Mouse (Mus musculus) liver, embryonic 14.5 days (tissue): Measurements from ENCODE around the gene Ppp1r12b. TPM values are rescaled to one million over a fixed set of nuclear protein-coding genes. Genes with fewer than 3 reads are reported as not detected.

ENCODE experiments used
- ATAC-seq: fragments of 200-750 bp; cut with Nextera tagmentation; 2 replicates; pipeline ENCODE4 v1.8.0; 2017; ENCODE audit warnings: moderate number of reproducible peaks, mild to moderate bottlenecking, moderate library complexity; ENCODE audit not compliant: insufficient read depth
- DNase-seq, 3 experiments: peaks; one replicate each; pipeline ENCODE4 v3.0.0-alpha.2; 2012 to 2013; ENCODE audit warnings: low read depth in 3 of 3, low spot score in 3 of 3
- H3K27ac ChIP-seq: fragments of 300-500 bp; sonication (generic); 2 replicates; pipeline ENCODE4 v1.5.1; 2014; ENCODE audit warnings: moderate library complexity, mild to moderate bottlenecking, control low read depth, inconsistent platforms
- H3K27me3 ChIP-seq: fragments of 300-500 bp; sonication (generic); 2 replicates; pipeline ENCODE4 v1.6.1; 2014; ENCODE audit warnings: mild to moderate bottlenecking, low read length, moderate library complexity; ENCODE audit not compliant: control insufficient read depth, insufficient read depth
- H3K36me3 ChIP-seq: fragments of 300-500 bp; sonication (generic); replicated peaks from 2 replicates; pipeline ENCODE4 v1.6.1; 2014; ENCODE audit warnings: low read depth; ENCODE audit not compliant: control insufficient read depth, insufficient read depth
- H3K4me1 ChIP-seq, 2 experiments: fragments of 200-500 bp in 1 of 2; fragments of 300-500 bp in 1 of 2; sonication (generic) in 1 of 2; replicated peaks; 2 replicates each; pipeline ENCODE4 v1.6.1; 2012 to 2014; ENCODE audit warnings: antibody characterized with exemption in 1 of 2, inconsistent platforms in 1 of 2, low read length in 1 of 2; ENCODE audit not compliant: control insufficient read depth in 2 of 2, insufficient read depth in 2 of 2
- H3K4me2 ChIP-seq: fragments of 300-500 bp; sonication (generic); 2 replicates; pipeline ENCODE4 v1.6.1; 2014; ENCODE audit warnings: low read depth, mild to moderate bottlenecking, control low read depth, moderate library complexity
- H3K4me3 ChIP-seq, 2 experiments: fragments of 200-500 bp in 1 of 2; fragments of 300-500 bp in 1 of 2; sonication (generic) in 1 of 2; 2 replicates each; pipeline ENCODE4 v1.5.1; 2012 to 2014; ENCODE audit warnings: low read depth in 2 of 2, low read length in 2 of 2, mild to moderate bottlenecking in 2 of 2, control low read depth in 1 of 2, inconsistent platforms in 1 of 2, moderate library complexity in 1 of 2; ENCODE audit not compliant: insufficient read depth in 1 of 2
- H3K9ac ChIP-seq: fragments of 300-500 bp; sonication (generic); replicated peaks from 2 replicates; pipeline ENCODE4 v1.6.1; 2014; ENCODE audit warnings: mild to moderate bottlenecking, control low read depth, moderate library complexity
- H3K9me3 ChIP-seq: fragments of 300-500 bp; sonication (generic); 2 replicates; pipeline ENCODE4 v1.6.1; 2016; ENCODE audit warnings: low read length, mixed read lengths; ENCODE audit not compliant: control insufficient read depth
- CTCF ChIP-seq: IDR thresholded peaks from 2 replicates; pipeline ENCODE4 v1.5.1; 2016; ENCODE audit warnings: antibody characterized with exemption, low read depth, control low read depth
- EP300 ChIP-seq: IDR thresholded peaks from 2 replicates; pipeline ENCODE4 v1.6.1; 2016; ENCODE audit warnings: antibody characterized with exemption, low read depth
- WGBS: fragments of 180-500 bp; shearing (Covaris S2); extraction: QIAGEN DNeasy Blood & Tissue Kit; methylation state at CpG from one replicate; pipeline ENCODE4 v1.1.7; 2014; ENCODE audit not compliant: insufficient replicate concordance; 5-methylcytosine and 5-hydroxymethylcytosine counted together
- polyA plus RNA-seq, 2 experiments: library from polyadenylated mRNA; depleted of rRNA in 1 of 2; stranded (reverse) in 1 of 2; unstranded in 1 of 2; fragments of >200 nt; fragmentation: Nextera tagmentation in 1 of 2; extraction: Ambion mirVana in 1 of 2; gene quantifications; 2 replicates each; pipeline versions ENCODE4 v1.2.1 to v1.2.3; 2012 to 2014

The Ppp1r12b gene
- polyA plus RNA-seq, 2 experiments = 1.6 to 1.7 TPM

DNA sequence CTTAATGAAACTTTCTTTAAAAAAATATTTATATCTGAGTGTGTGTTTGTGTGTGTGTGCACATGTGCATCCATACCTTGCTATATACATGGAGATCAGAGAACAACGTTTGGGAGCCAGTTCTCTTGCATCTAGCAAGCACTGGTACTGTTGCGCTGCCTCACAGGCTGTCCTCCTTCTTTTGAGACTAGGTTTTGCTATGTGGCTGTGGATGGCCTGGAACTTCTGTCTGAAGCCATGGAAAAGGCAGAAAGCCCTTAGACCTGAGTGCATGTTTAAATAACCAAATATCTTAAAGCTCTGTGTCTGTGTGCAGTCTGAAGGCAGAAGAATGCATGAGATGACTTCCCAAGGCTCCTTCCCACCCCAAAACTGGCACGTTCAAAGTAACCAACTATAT is 182.9 kb downstream of the Ppp1r12b start:
- no peak for ATAC-seq
- no peak overlapping the region for H3K4me2 ChIP-seq
- H3K27me3 ChIP-seq = no peaks in the 10 kb centered on the region
- H3K9me3 ChIP-seq = no peaks in the 10 kb centered on the region
- no peak for DNase-seq
- H3K9ac ChIP-seq = no peak overlapping the region
- H3K4me3 ChIP-seq = no peak overlapping the region
- H3K4me1 ChIP-seq = no peaks in the 10 kb centered on the region; a peak in 1 of 4 replicates
- TF ChIP-seq CTCF = no peak
- no peak for TF ChIP-seq EP300
- 70% methylated on average over 3 of the region's 3 CpGs for WGBS
- no peaks in the 10 kb centered on the region; the same call in 1 of the 2 replicates for H3K36me3 ChIP-seq
- no peak overlapping the region for H3K27ac ChIP-seq

DNA sequence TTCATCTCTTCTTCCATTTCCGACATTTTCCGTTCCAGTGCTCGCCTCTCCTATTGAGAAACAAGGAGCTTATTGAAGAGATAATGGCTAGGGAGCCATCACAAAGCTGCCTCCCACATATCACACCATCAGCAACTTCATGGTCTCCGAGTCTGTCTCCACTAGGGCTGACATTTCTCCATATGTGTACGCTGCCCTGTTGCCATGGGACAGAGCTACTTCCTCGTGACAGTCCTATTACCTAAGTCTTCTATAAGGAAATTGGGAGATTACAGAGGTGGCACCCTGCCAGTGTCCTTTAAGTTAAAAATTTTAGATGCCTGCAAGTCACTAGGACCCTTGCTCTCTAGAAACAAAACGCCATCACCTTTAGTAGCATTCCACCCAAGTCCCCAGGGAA is 183.7 kb downstream of the Ppp1r12b start:
- DNase-seq (no peak), ATAC-seq (no peak)
- TF ChIP-seq CTCF = no peak
- no peak for TF ChIP-seq EP300
- H3K36me3 ChIP-seq = no peaks in the 10 kb centered on the region; the same call in 1 of the 2 replicates
- WGBS = 72% methylated on average over 7 of the region's 7 CpGs
- H3K4me3 ChIP-seq = no peak overlapping the region
- no peaks in the 10 kb centered on the region for H3K27me3 ChIP-seq
- no peak overlapping the region for H3K27ac ChIP-seq
- H3K9me3 ChIP-seq = no peaks in the 10 kb centered on the region
- H3K4me1 ChIP-seq = no peaks in the 10 kb centered on the region; a peak in 1 of 4 replicates
- no peak overlapping the region for H3K4me2 ChIP-seq
- no peak overlapping the region for H3K9ac ChIP-seq

DNA sequence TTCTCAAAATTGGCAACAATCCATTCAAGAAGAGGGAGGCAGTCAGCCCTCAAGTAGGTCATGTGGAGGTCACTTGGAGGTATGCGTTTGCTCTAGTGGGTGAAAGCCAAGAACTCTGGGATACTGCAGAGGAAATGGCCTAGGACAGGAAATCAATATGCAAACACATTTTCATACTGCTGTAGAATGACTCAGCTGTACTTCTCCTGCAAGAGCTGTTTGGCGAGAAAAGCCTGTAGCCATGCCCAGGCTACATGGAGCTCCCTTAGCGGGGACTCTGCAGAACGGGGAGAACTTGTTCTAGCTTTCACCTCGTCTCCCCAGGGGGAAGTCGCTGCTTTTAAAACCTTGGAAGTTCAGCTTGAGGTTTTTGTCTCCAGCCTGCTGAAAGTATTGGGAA is 184.4 kb downstream of the Ppp1r12b start:
- no peak overlapping the region for H3K4me3 ChIP-seq
- H3K9ac ChIP-seq = no peak overlapping the region
- no peaks in the 10 kb centered on the region for H3K27me3 ChIP-seq
- TF ChIP-seq EP300 (no peak), CTCF (no peak)
- 64% methylated on average over 6 of the region's 6 CpGs for WGBS
- no peak overlapping the region for H3K4me2 ChIP-seq
- H3K9me3 ChIP-seq = no peaks in the 10 kb centered on the region
- DNase-seq = no peak
- no peak overlapping the region for H3K27ac ChIP-seq
- 0 out of 2 replicates have a peak, but pooled peaks have one; percentile 23 for ATAC-seq
- H3K4me1 ChIP-seq = no peaks in the 10 kb centered on the region; a peak in 1 of 4 replicates
- no peaks in the 10 kb centered on the region; the same call in 1 of the 2 replicates for H3K36me3 ChIP-seq

DNA sequence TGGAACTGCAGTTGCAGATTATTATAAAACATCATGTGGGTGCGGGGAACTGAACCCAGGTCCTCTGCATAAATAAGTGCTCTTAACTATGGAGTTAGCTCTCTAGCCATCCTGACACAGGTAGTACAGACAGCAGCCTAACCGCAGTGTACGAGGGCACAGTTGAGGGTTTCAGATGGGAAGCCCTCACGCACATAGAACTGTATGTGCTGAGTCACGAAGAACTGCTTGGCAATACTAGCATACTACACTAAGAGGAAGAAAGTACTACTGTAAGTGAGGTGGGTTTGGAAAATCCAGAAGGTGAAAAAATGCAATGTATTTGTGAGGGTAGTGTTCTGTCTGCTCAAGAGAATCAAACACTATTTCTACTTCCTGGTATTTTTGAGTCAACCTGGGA is 185.4 kb downstream of the Ppp1r12b start:
- H3K36me3 ChIP-seq = no peaks in the 10 kb centered on the region; the same call in 1 of the 2 replicates
- no peak overlapping the region for H3K4me2 ChIP-seq
- H3K27ac ChIP-seq = no peak overlapping the region
- TF ChIP-seq CTCF (no peak), EP300 (no peak)
- no peaks in the 10 kb centered on the region for H3K27me3 ChIP-seq
- H3K4me1 ChIP-seq = no peaks in the 10 kb centered on the region; a peak in 1 of 4 replicates
- H3K4me3 ChIP-seq = no peak overlapping the region
- no peak for ATAC-seq
- H3K9me3 ChIP-seq = no peaks in the 10 kb centered on the region
- DNase-seq = no peak
- 80% methylated on average over 5 of the region's 5 CpGs for WGBS
- no peak overlapping the region for H3K9ac ChIP-seq

DNA sequence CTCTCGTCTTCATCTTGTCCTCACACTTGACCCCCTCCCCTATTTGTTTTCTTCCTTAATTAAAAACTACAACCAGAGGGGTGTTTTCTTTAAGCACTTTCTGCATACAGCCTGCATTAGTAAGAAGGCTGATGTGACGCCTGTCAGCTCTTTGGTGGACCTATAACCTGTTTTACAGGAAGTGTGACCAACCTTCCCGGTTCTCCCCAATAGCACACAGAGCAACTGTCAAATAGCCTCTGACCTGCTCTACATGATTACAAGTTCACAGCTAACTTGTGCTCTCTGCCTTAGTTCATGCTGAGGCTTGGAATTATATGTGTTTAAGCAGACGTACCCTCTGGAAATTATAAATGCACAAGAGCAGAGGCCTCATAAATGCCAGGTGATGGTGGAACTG is 189.3 kb downstream of the Ppp1r12b start:
- H3K4me1 ChIP-seq = peaks cover 0 to 9% of the 10 kb centered on the region in 2 experiments; a peak in 1 of 4 replicates
- no peaks in the 10 kb centered on the region for H3K9me3 ChIP-seq
- no peaks in the 10 kb centered on the region; the same call in 1 of the 2 replicates for H3K36me3 ChIP-seq
- 59% methylated on average over 4 of the region's 4 CpGs for WGBS
- no peak overlapping the region for H3K27ac ChIP-seq
- no peak overlapping the region for H3K9ac ChIP-seq
- no peaks in the 10 kb centered on the region for H3K27me3 ChIP-seq
- TF ChIP-seq CTCF (no peak), EP300 (no peak)
- H3K4me2 ChIP-seq = no peak overlapping the region
- H3K4me3 ChIP-seq = no peak overlapping the region
- DNase-seq (no peak), ATAC-seq (no peak)
